Mouse (Mus musculus): ENCODE measurements at regions not wholly inside any gene's neighbourhood (a gene's known extent, or its start where the extent isn't known, plus 50 kb on each side); places are given as distances from the start of the nearest gene placed in this dataset.

DNA sequence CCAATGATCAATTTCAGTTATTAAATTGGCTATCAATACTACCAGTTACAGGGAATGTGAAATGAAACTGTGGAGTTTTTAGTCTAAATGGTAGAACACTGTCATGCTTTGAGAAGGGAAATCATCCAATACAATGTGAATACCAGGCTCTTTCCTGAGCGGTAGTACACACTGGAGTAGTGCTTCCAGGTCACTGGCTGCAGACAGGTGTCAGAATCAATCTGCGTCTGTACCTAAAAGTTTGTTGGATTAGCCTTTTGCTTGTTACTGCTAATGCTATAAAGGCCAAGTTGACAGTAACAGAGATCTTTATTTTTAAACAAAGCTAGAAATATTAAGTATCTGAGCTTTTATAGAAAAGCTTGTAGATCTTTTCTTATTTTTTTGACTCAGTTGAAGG lies 1164.9 kb upstream of the 1700008P02Rik start:
- TF ChIP-seq CTCF (IDR thresholded peaks at IDR 0.05; ENCODE audit: low read depth, low read length) = no peak
- no peak for TF ChIP-seq POLR2A (IDR thresholded peaks at IDR 0.05; ENCODE audit: extremely low read depth, insufficient read depth, low read length)
